Mouse (Mus musculus): ENCODE data around the gene Adk.
A peak's percentile ranks its signal among the peaks of the same experiment; 100 is the strongest.
"Not testable (repeated sequence)": the region's sequence is repeated elsewhere in the genome, so short reads cannot be mapped to it uniquely, and the experiment has no call there.

Gene Adk

GRCm38 (mm10) chr14:21441772-21442533, 389.6 kb downstream of the Adk start:
- no peak for DNase-seq

- DNase-seq = no peak
These were observed 400.2 kb downstream of the Adk start for GRCm38 (mm10) chr14:21452581-21452980.

DNA sequence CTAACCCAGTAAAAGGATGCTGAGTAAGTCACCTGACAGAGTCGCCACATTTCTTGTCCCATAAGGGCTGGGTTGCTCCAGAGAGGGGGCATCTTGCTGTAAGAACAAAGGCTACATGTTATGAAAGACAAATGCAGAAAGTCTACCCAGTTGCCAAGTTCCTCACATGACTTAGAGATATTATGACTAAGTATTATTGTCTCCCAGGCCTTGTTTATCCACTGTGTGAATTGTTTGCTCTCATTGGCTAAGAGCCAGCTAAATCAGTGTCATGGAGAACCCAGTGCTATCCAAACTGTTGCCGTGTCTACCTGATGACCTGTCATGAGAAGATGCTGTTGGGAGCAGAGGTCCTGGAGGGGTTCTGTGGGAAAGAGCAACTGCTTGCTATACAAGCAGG, 401.5 kb downstream of the Adk start:
- no peak for DNase-seq

- no peak for DNase-seq
These were observed 403.4 kb downstream of the Adk start for GRCm38 (mm10) chr14:21455654-21456350.

- no peak for DNase-seq
These were observed 404.2 kb downstream of the Adk start for GRCm38 (mm10) chr14:21456526-21456925.

GRCm38 (mm10) chr14:21457876-21458275, 405.5 kb downstream of the Adk start:
- no peak for DNase-seq

- no peak for DNase-seq
These were observed 406.3 kb downstream of the Adk start for GRCm38 (mm10) chr14:21458696-21459095.

- DNase-seq = peak; percentile 30 to 31
These were observed 406.8 kb downstream of the Adk start for GRCm38 (mm10) chr14:21459163-21459562.

DNA sequence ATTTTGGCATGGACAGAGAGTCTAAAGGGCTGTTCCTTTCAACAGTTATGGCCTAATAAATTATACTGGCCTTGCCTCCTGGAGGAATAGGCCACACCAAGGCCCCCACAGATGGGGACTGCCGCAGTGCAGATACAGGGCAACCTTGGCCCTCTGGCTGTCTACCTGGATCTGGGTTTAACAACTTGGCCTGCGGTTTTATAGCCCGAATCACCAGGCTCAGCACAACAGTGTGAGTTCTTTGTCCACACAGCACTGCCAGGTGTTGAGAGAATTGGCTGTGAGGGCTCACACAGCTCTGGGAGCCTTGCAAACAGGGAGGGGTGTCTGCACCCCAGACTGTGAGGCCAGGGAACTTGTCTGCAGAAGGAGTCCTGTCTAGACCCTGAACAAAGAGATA, 410.0 kb downstream of the Adk start:
- no peak for DNase-seq

DNA sequence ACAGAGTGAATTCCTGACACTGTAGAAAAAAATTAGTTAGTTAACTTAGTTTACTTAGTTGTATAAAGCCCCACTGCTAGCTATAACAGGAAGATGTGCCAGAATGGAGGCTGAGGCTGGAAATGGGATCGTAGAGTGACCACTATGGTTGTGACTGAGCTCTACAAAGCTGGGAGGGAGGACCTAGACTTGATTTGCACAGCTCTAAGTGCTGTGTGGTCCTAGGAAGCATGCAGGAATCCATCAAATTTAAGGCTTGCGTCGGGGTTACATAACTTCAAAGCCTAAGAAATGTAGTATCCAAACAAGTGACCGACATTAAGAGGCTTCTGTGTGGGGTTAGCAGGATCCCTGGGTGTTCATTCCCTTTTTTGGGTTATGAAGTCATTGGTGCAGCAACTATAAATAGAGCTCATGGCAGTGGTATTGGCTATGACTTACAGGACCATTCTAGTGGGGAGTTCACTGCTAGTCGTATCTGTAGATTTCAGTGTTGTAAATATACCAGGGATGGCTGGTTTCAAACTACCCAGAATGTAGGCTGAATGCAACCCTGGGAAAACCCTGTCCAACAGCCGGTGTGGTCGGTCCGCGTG, 410.8 kb downstream of the Adk start:
- DNase-seq = no peak

- DNase-seq = no peak
These were observed 418.0 kb downstream of the Adk start for GRCm38 (mm10) chr14:21470386-21470785.

GRCm38 (mm10) chr14:21471975-21472374, 419.6 kb downstream of the Adk start:
- DNase-seq = no peak

GRCm38 (mm10) chr14:21474593-21475132, 422.3 kb downstream of the Adk start:
- not testable (repeated sequence) for DNase-seq

DNA sequence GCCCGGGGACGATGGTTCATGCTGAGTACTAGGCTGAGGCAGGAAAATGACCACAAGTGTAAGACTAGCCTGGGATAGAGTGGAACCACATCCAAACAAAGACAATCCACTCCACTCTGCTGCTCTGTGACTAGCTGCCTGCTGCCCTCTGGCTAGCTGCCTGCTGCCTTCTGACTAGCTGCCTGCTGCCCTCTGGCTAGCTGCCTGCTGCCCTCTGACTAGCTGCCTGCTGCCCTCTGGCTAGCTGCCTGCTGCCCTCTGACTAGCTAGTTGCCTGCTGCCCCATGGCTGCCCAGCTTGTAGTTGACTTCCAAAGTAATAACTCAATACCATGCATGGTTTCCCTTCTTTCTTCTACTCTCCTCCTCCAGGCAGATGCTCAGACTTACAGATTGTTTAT, 424.8 kb downstream of the Adk start:
- DNase-seq = no peak

DNA sequence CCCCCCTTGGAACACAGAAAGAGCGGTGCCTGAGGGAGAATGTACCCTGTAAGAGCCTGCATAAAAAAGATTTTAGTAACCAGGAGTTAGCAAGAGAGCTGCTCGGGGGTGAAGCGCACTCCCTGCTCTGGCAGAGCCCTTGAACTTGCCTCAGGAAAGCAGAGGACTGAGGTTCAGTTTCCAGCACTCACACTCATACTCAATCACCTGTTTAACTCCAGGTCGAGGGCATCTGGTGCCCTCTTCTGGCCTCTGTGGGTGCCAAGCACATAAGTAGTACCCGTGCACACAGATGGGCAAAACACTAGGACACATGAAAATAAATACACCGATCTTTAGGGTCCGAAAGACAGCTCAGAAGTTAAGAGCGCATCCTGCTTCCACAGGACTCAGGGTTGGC, 427.2 kb downstream of the Adk start:
- DNase-seq = no peak

DNA sequence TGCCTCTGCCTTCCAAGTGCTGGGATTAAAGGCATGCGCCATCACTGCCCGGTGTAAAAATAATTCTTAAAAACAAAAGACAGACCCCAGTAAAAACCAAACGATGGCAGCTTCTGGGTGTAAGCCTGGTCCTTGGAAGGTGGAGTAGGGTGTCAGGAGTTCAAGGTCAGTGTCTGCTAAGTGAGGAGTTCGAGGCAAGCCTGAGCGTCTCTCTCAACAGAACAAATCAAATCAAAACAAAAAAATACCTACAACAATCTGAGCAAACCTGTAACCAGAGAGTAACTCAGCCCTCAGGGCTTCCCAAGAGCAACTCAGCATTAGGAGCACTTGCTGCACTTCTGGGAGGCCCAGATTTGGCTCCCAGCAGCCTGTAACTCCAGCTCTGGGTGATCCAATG, 427.8 kb downstream of the Adk start:
- no peak for DNase-seq

DNA sequence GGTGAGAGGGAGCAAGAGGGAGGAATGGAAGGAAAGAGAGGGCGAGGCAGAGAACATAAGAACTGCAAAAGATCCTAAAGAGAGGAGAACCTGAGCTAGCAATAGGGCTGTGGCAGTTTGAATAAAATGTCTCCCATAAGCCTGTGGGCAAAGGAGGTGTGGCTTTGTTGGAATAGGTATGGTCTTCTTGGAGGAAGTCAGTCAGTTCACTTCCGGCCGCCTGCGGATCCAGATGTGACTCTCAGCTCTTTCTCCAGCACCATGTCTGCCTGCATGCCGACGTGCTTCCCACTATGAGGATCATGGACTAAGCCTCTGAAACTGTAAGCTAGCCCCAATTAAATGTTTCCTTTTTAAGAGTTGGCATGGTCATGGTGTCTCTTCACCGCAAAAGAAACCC, 428.9 kb downstream of the Adk start, which contains the start of gene Kat6b:
Kat6b (plus strand) TSS at position 204 of the 400 bp plus-strand sequence.
- DNase-seq = no peak

- no peak for DNase-seq
These were observed 431.8 kb downstream of the Adk start for GRCm38 (mm10) chr14:21484199-21484598.

DNA sequence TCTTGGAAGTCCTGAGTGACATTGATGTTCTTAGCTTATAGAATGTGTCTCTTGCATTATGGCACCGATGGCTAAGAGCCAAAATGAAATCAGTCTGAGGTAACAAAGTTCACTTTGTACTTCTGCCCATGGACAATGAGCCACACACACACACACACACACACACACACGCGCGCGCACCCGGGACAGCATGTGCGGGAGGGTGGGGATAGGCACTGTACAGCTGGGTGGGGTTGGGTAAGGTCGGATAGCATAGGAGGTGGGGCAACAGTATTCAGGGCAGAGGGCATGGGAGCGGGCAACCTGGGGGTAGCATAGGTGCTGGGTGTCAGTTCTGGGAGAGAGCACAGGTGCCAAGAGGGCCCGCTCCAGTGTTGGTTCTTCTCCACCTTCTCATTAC, 432.3 kb downstream of the Adk start:
- no peak for DNase-seq

DNA sequence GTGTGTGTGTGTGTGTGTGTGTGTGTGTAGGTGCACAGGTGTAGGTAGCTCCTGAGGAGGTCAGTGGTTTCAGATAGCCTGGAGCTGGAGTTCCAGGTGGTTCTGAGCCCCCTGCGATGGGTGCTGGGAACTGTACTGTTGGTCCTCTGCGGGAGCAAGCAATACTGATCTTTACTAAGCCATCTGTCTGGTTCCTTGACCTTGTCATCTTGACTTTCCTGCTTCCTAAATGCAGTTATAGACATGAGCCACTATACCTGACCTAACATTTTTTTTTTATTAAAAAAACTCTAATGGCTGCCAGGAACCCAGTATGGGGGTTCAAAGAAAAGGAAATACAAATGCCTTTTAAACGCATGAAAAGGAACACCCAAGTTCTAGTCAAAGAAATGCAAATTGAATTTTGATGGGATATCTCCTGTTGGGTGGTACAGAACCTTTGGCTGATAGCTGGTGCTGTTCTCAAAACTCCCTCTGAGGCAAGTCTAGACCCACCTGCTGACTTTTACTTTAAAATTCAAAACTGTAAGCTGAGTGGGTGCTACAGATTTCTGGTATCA, 433.7 kb downstream of the Adk start:
- DNase-seq = no peak

DNA sequence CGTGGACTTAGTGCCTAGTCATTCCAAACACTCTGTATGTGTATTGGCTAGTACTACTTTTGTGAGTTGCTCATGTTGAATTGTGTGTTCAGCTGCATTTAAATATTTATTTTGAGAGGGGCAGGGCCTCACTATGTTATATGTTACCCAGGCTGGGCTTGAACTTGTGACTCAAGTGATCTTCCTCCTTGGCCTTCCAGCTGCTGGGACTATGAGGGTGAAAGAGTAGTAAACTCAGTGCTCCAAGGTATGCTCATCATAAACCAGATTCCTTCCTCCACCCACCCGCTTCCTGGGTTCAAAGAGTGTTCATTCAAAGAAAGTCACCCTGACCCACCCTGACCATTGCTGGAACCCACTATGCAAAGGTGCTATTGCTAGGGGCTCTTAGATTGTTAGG, 434.8 kb downstream of the Adk start:
- DNase-seq = not testable (repeated sequence)

DNA sequence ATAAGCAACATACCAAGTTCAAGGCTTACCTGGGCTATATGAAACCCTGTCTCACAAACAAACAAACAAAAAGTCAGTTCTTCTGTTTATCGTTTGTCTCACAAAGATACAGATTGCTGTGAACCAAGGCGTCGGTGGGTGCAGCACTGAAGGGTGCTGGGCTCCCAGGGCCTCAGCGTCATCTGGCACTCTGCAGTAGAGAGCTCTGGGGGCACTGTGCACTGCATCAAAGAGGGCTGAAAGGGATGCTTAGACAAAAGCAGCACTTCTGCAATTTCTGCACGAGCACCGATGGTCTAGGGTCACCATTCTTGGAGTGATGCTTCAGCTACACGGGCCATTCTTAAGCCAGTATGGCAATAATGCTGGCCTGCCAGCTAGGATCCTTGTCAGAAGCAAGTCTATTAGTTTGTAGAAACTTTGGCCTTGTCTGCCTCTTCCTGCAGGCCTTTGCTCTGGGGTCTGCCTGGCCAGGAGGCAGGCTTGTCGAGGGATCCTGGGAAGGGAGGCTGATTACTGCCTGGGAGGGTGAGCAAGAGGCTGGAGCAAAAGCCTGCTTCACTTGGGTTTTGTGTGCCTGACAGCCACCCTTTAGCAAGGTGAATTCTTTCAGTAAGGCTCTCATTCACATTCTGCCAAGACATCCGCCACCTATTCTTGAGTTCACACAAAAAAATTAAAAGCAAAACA, 436.2 kb downstream of the Adk start:
- not testable (repeated sequence) for DNase-seq

DNA sequence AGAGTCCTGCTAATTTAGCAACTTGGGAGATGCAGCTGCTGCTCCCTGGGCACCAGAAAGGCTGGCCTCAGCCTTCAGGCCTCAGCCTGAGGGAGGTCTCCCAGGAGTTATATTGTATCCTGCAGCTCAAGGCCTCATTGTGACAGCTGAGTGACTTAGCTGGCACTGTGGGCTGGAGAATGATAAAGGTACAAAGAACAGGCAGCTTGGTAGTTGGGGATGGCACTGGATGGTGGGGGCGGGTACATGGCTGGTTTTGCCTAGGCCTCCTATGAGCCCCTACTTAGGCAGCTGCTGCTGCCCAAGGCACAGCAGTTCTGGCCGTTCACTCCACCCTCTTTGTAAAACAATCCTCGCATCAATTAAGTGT, 436.7 kb downstream of the Adk start:
- no peak for DNase-seq

All from cerebellum, postnatal 36 days (tissue).